Mouse (Mus musculus) gastrocnemius, adult 2 months (tissue): Measurements from ENCODE around the gene Tnnt3. TPM values are rescaled to one million over a fixed set of nuclear protein-coding genes. Genes with fewer than 3 reads are reported as not detected.

ENCODE experiments used
- DNase-seq: peaks from one replicate; pipeline ENCODE4 v3.0.0; 2022
- H3K27ac ChIP-seq: fragments of 200-600 bp; 2 replicates; pipeline ENCODE4 v1.8.1; 2022; ENCODE audit warnings: mild to moderate bottlenecking
- H3K4me3 ChIP-seq: fragments of 200-600 bp; 2 replicates; pipeline ENCODE4 v1.8.1; 2022; ENCODE audit warnings: mild to moderate bottlenecking, moderate library complexity
- CTCF ChIP-seq: fragments of 200-600 bp; IDR thresholded peaks from 2 replicates; pipeline ENCODE4 v1.8.1; 2022; ENCODE audit warnings: antibody characterized with exemption, mild to moderate bottlenecking, moderate library complexity
- intact Hi-C: fragments of 180-260 bp; cut with DNase I; formaldehyde crosslinking; loops from one replicate; pipeline ENCODE4 v1.15.1; 2025
- total RNA-seq, 2 experiments: library from RNA; stranded (reverse); gene quantifications; 2 replicates each; pipeline ENCODE4 v1.2.3; 2021

Gene Tnnt3
- total RNA-seq, 2 experiments from 2014 or later: 28,899 to 38,022 TPM

GRCm38 (mm10) chr7:142535832-142536231 is 37.2 kb downstream of the Tnnt3 start:
- TF ChIP-seq CTCF: no peak
- no peak overlapping the region for H3K27ac ChIP-seq
- DNase-seq: no peak
- intact Hi-C loops: loop anchor here (2.0 kb wide), 1 partner anchor 45 kb away; no protein-coding TSS in a partner anchor
- H3K4me3 ChIP-seq: no peak overlapping the region

DNA sequence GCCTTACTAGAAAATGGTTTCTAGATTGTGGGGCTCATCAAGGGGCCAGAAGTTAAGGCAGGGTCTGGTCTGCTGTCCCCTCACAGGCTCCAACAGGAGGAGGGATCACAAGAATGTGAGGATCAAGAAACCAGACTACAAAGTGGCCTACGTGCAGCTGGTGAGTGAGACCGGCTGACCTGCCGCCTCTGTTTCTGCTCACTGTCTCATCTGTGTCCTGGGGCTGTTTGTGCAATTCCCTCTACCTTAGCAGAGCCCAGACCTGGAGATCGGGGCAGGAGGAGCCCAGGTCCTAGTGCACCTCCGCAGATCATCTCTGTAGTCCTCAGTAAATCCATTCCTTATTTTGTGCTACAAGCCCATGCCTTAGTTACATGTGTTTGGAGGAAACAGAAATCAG is 38.5 kb downstream of the Tnnt3 start:
- intact Hi-C loops: loop anchor here (2.0 kb wide), 1 partner anchor 44 kb away; no protein-coding TSS in a partner anchor
- no peak for DNase-seq
- Histone ChIP-seq H3K4me3 (no peak overlapping the region), H3K27ac (no peak overlapping the region)
- no peak for TF ChIP-seq CTCF

DNA sequence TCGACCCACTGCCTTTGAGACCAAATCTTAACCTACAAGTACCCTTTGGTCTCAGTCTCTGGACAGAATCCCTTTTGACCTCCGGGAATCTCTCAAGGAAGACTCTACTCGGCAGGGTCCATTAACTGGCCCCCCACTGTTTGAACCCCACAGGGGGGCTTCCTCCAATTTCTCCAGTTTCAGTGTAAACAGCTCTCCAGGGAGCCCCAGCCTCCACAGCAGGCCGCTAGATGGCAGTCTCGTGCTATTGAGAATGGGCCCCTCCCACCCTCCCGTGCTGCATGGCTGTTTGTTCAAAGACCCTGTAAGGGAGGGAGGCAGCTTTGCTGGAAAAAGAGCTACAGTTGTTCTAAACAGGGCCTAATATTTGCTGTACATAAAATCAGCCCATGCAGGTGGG is 39.2 kb downstream of the Tnnt3 start:
- TF ChIP-seq CTCF: peak; percentile 98
- intact Hi-C loops: loop anchor here (2.0 kb wide), 1 partner anchor 43 kb away; no protein-coding TSS in a partner anchor
- peak; percentile 77 for DNase-seq
- H3K4me3 ChIP-seq: no peak overlapping the region
- no peak overlapping the region for H3K27ac ChIP-seq

DNA sequence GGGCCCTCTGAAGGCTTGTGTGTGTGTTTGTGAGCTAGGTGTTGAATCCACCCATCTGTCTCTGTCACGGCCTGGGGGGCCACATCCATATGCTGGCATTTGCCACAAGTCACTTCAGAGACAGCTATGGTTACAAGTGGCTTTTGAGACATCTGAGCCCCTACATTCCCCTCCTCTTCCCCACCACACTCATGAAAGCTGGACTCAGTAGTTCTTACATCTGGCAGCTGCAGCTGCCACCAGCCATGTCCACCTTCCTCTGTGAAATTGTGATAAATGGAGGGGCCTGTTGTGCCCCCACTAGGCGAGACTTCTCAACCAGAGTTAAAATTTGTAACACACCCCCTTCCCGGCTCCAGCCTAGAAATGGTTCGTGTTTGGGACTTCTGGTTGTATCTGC is 39.7 kb downstream of the Tnnt3 start:
- intact Hi-C loops: no loop called here
- TF ChIP-seq CTCF: no peak
- DNase-seq: no peak
- H3K27ac ChIP-seq: no peak overlapping the region
- no peak overlapping the region for H3K4me3 ChIP-seq

DNA sequence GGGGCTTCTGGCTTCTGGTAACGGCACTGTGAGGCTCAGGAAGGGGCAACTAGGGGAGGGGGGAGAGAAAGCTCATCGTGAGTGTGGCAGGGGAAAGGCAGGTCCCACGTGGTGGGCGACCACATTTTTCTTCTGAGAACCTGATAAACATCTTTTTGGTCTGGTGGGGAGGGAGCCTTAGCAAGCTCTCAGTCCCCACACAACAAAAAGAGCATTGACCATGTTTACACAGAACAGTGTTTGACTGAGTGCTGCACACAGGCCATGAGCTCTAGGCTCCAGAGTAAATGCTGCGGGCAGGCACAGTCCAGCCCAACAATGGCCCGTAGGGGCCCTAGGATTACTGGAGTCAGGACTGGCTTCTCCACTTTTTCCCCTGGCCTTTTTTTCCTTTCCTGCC is 40.1 kb downstream of the Tnnt3 start:
- no peak for DNase-seq
- Histone ChIP-seq H3K4me3 (no peak overlapping the region), H3K27ac (no peak overlapping the region)
- TF ChIP-seq CTCF: no peak
- intact Hi-C loops: no loop called here

GRCm38 (mm10) chr7:142539828-142540227 is 41.2 kb downstream of the Tnnt3 start:
- TF ChIP-seq CTCF: no peak
- H3K4me3 ChIP-seq: no peak overlapping the region
- no peak overlapping the region for H3K27ac ChIP-seq
- intact Hi-C loops: loop anchor here (1.0 kb wide), 1 partner anchor 137 kb away; no protein-coding TSS in a partner anchor
- DNase-seq: no peak

- intact Hi-C loops: no loop called here
- Histone ChIP-seq H3K27ac (no peak overlapping the region), H3K4me3 (no peak overlapping the region)
- no peak for TF ChIP-seq CTCF
- DNase-seq: peak; percentile 34
Measured at GRCm38 (mm10) chr7:142542771-142543303, 44.2 kb downstream of the Tnnt3 start.

DNA sequence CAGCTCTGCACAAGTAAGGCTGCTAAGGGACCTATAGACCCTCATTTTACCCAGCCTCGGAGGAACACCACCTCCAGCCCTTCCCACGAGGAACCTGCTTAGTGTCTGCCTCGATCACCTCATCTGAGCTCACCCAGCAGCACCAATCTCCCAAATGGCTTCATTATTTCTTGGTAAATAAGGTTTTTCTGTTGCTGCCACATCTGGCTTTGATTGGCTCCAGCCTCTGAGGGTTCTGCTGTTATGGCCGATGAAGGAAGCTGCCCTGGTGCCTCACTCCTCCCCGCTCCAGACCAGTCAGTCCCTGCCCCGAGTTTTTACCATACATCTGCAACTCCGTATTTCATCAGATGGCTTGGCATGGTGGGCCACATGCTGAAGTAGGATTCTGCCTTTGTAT is 47.3 kb downstream of the Tnnt3 start:
- Histone ChIP-seq H3K27ac (peak overlapping the region; percentile 59), H3K4me3 (no peak overlapping the region)
- intact Hi-C loops: no loop called here
- TF ChIP-seq CTCF: no peak
- no peak for DNase-seq

DNA sequence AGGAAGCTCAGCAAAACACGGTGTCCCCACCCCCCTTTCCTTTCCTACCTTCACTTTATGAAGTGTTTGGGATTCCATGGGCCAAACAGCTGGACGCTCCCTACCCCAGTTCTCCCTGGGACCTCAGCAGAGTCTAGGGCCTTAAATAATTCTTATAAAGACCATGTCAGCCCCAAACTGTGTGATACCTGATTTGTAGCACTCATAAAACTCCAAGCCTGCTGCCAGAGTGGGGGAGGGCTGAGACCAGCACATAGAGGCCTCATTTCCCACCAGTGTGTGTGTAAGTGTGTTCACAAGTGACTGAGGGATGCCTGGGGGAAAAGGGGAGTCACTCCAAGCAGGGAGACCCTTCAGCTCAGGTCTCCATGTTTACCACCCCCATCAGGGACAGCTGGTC is 49.2 kb downstream of the Tnnt3 start:
- no peak for TF ChIP-seq CTCF
- Histone ChIP-seq H3K4me3 (no peak overlapping the region), H3K27ac (peak overlapping the region; percentile 99)
- DNase-seq: peak; percentile 58
- intact Hi-C loops: no loop called here

GRCm38 (mm10) chr7:142548706-142549105 is 50.1 kb downstream of the Tnnt3 start:
- DNase-seq: peak; percentile 72
- peak overlapping the region; percentile 99 for H3K27ac ChIP-seq
- TF ChIP-seq CTCF: no peak
- intact Hi-C loops: no loop called here
- H3K4me3 ChIP-seq: no peak overlapping the region

DNA sequence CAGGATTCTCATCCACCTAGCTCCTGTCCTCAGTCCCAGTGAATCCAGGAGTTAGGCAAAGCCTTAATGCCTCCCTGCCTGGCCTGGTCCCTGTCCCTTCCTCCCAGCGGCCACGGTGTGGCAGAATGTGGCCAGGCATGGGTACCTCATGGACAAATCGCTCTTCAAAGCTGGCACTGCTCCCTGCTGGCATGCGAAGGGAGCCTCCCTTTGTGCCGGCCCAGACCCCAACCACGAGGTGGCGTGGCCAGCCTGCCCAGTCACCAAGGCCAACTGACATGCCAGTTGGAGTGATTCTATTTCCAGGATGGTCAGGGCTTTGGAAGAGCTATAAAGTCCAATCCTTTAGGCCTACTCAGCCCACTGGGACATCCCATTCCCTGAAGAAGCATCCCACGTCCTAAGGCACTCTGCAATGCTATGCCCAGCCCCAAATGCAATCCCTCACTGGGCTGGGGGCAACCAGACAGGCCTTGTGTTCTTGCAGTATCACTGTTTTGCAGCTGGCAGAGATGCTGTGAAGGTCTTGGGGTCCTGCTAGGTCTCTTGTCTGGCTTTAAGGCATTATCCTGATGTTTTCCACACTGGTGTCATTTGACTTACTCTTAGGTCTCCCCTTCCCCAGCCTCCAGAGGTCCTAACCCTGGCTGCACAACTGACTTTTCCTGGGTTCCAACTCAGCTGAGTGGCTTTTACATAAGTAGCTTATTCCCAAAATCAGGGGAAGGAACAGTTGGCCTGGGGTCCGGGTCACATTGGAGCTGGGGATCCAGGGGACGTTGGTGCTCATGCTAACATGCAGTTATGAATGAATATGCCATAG is 51.5 kb downstream of the Tnnt3 start:
- intact Hi-C loops: no loop called here
- DNase-seq: peak; percentile 92
- peak; percentile 60 for TF ChIP-seq CTCF
- Histone ChIP-seq H3K4me3 (no peak overlapping the region), H3K27ac (peak overlapping the region; percentile 99)

DNA sequence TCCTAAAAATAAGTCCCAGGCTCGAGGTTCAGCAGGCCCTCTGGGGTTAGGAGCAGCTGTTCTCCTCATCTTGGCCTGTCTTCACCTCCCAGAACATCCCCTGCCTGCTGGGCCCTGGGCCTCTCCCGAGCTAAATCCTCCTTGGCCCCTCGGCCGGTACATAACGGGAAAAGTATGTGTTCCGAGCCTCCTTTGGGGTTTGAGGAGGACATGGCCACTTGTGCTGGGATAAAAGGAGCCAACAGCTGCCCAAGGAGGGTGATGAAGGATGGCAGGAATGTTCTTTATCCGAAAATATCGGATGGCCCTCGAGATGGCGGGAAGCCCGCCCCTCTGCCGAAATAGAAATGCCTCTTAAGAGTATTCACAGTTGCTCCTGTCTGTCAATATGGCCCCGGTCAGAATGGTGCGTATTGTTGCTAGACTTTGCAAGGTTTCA is 52.3 kb downstream of the Tnnt3 start:
- no peak for TF ChIP-seq CTCF
- Histone ChIP-seq H3K4me3 (no peak overlapping the region), H3K27ac (peak overlapping the region; percentile 99)
- peak; percentile 89 for DNase-seq
- intact Hi-C loops: no loop called here

DNA sequence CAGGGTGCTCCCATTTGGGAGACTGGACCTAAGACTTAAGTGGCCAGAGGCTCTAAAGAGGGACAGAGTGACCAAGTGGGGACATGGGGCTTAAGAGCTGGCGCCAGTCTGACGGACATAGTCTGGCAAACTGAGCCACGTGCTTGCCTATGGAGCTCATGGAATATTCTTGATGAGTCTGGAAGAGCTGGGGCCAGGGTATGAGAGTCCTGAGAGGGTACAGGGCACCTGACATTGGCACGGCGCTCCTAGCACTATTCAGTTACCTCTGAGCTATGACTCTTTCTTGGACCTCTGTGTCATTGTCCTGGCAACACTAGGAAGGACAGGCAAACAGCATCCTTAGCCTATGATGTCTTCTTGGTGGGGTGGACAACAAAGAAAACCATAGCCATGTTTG is 53.1 kb downstream of the Tnnt3 start:
- Histone ChIP-seq H3K4me3 (no peak overlapping the region), H3K27ac (peak overlapping the region; percentile 99)
- DNase-seq: peak; percentile 87
- intact Hi-C loops: no loop called here
- TF ChIP-seq CTCF: no peak
